Mouse (Mus musculus): ENCODE measurements around the gene Ros1. TPM values are rescaled to one million over a fixed set of nuclear protein-coding genes. Genes with fewer than 3 reads are reported as not detected.

Ros1 gene
- total and polyA plus RNA-seq, 2 experiments from 2014 or later = not detected

GRCm38 (mm10) chr10:52233969-52234653 is 39.1 kb upstream of the Ros1 start:
- under 1% methylated on average over 39 of the region's 40 CpGs for WGBS
- Histone ChIP-seq H3K36me3 (ENCODE audit: insufficient read depth, low read length) (no peaks in the 10 kb centered on the region), H3K4me1 (ENCODE audit: insufficient read depth, low read length) (no peaks in the 10 kb centered on the region), H3K4me2 (ENCODE audit: low read depth, low read length, poor library complexity, severe bottlenecking) (peak overlapping the region; percentile 90), H3K4me3 (ENCODE audit: low read depth, low read length) (peak overlapping the region; percentile 88), H3K9me3 (ENCODE audit: low read length) (no peaks in the 10 kb centered on the region), H3K27me3 (ENCODE audit: insufficient read depth, low read length) (no peaks in the 10 kb centered on the region), H3K27ac (ENCODE audit: low read depth, low read length) (0 out of 2 replicates have a peak overlapping the region, but pooled peaks have one; percentile 62), H3K9ac (replicated peaks; ENCODE audit: low read length, poor library complexity, severe bottlenecking) (peak overlapping the region; percentile 79)
- DNase-seq (ENCODE audit: low spot score) (peak; percentile 47), ATAC-seq (ENCODE audit: low FRiP score) (peak; percentile 45)
- TF ChIP-seq CTCF (IDR thresholded peaks at IDR 0.05) = no peak

GRCm38 (mm10) chr10:52233301-52233968 is 38.4 kb upstream of the Ros1 start, which contains the start of gene Dcbld1:
TSS of gene Dcbld1 (plus strand) at chr10:52233619.
- Histone ChIP-seq H3K4me3 (ENCODE audit: low read depth, low read length) (peak within 1 kb of the TSS; percentile 88), H3K36me3 (ENCODE audit: insufficient read depth, low read length) (no peaks in the 10 kb centered on the region), H3K9ac (replicated peaks; ENCODE audit: low read length, poor library complexity, severe bottlenecking) (peak within 1 kb of the TSS; percentile 79), H3K9me3 (ENCODE audit: low read length) (no peaks in the 10 kb centered on the region), H3K27me3 (ENCODE audit: insufficient read depth, low read length) (no peaks in the 10 kb centered on the region), H3K4me2 (ENCODE audit: low read depth, low read length, poor library complexity, severe bottlenecking) (peak within 1 kb of the TSS; percentile 90), H3K4me1 (ENCODE audit: insufficient read depth, low read length) (no peaks in the 10 kb centered on the region), H3K27ac (ENCODE audit: low read depth, low read length) (0 out of 2 replicates have a peak within 1 kb of the TSS, but pooled peaks have one; percentile 62)
- DNase-seq (ENCODE audit: low spot score) = peak; percentile 59
- no peak for TF ChIP-seq CTCF (IDR thresholded peaks at IDR 0.05)
- ATAC-seq (ENCODE audit: low FRiP score) = peak; percentile 90
- 2% methylated on average over 34 of the region's 60 CpGs for WGBS

DNA sequence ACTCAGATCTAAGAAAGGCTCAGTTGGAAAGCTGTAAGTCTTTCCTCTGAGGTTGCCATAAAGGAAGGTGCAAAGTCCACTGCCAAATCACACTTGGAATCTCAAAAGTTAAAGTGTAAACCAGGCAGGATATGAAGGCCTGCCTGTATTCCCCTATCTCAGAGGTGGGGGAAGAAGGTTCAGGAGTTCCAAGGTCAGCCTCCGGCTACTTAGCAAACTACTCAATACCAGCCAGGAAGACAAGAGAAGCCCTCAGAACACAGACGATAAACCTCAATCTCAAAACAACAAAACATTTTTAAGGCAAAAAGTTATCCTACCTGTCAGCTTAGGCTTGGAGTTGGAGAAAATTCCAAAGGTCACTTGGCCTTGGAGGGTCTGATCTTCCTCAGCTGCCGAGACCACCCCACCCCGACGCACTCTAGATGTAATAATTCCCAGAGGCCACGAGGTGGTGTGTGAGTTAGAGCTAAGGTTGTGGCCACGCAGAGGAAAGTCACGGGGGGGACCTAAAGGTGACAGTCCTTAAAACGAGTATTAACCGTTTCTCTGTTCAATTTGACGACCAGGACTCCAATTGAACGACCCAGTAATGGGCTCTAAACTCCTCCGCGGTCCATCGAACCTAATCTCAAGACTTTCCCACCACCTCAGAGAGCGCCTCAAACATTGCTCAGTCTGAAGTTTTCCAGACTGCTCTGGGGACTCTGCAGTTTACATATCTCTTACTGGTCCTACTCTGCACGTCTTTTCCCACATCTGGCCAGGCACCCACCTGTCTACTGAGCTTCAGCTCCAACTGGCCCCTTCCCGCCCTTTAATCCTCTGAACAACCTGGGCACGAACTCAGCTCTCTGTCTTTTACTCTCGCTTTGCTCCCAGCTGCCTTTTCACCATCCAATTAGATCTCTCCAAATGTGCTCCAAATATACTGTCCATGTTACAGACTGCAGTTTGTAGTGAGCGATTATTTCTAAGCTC is 37.4 kb upstream of the Ros1 start:
- peak overlapping the region; percentile 90 for H3K4me2 ChIP-seq (ENCODE audit: low read depth, low read length, poor library complexity, severe bottlenecking)
- H3K9ac ChIP-seq (replicated peaks; ENCODE audit: low read length, poor library complexity, severe bottlenecking) = no peak overlapping the region
- H3K4me3 ChIP-seq (ENCODE audit: low read depth, low read length) = peak overlapping the region; percentile 88
- H3K27me3 ChIP-seq (ENCODE audit: insufficient read depth, low read length) = no peaks in the 10 kb centered on the region
- H3K9me3 ChIP-seq (ENCODE audit: low read length) = no peaks in the 10 kb centered on the region
- no peaks in the 10 kb centered on the region for H3K36me3 ChIP-seq (ENCODE audit: insufficient read depth, low read length)
- H3K27ac ChIP-seq (ENCODE audit: low read depth, low read length) = no peak overlapping the region
- peak; percentile 69 for TF ChIP-seq CTCF (IDR thresholded peaks at IDR 0.05)
- DNase-seq (ENCODE audit: low spot score) (peak; percentile 68), ATAC-seq (ENCODE audit: low FRiP score) (peak; percentile 57; the same call in 1 of the 2 replicates)
- H3K4me1 ChIP-seq (ENCODE audit: insufficient read depth, low read length) = no peaks in the 10 kb centered on the region
- 13% methylated on average over 21 of the region's 21 CpGs for WGBS

DNA sequence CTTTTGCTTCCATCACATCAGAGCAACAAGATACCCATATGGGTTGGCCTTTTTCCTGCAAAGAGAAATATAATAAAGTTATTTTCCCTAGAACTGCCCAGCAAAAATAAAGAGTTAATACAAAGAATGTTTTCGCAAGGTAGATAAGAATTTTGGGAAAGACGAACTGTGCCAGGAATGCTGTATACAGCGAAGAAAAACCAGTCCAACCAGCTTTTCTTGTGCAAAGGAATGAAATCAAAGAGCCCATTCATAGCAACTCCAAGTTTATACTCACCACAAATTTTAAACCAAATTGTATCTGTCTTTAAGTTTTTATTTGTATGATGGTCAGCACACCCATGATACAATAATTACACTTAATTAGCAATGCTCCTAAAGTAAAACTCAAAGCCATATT is 24.6 kb upstream of the Ros1 start:
- H3K9ac ChIP-seq (replicated peaks; ENCODE audit: low read length, poor library complexity, severe bottlenecking) = no peak overlapping the region
- no peak for TF ChIP-seq CTCF (IDR thresholded peaks at IDR 0.05)
- H3K4me2 ChIP-seq (ENCODE audit: low read depth, low read length, poor library complexity, severe bottlenecking) = no peak overlapping the region
- H3K36me3 ChIP-seq (ENCODE audit: insufficient read depth, low read length) = no peaks in the 10 kb centered on the region
- H3K27me3 ChIP-seq (ENCODE audit: insufficient read depth, low read length) = no peaks in the 10 kb centered on the region
- DNase-seq (ENCODE audit: low spot score) = no peak
- no peaks in the 10 kb centered on the region for H3K4me1 ChIP-seq (ENCODE audit: insufficient read depth, low read length)
- 72% methylated on average over 3 of the region's 3 CpGs for WGBS
- no peaks in the 10 kb centered on the region for H3K9me3 ChIP-seq (ENCODE audit: low read length)
- H3K27ac ChIP-seq (ENCODE audit: low read depth, low read length) = no peak overlapping the region
- ATAC-seq (ENCODE audit: low FRiP score) = no peak
- no peak overlapping the region for H3K4me3 ChIP-seq (ENCODE audit: low read depth, low read length)

DNA sequence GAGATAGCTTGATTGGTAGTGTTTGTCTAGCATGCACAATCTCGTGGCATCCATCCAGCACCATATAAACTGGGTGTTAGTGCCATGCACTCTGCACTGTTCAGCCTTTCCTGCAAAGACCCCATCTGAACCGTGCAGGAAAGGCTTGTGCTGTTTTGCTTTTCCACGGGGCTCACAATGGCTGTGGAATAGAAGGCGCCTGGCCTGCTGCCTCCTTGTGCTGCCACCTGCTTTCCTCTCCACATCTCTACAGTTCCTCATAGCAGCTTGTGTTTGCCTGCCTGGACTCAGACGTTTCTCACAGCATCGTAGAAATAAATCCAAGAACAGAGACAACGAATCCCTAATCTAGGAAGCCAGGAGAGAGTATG is 22.5 kb upstream of the Ros1 start:
- TF ChIP-seq CTCF (IDR thresholded peaks at IDR 0.05) = peak; percentile 54
- peak; percentile 19 for DNase-seq (ENCODE audit: low spot score)
- Histone ChIP-seq H3K36me3 (ENCODE audit: insufficient read depth, low read length) (no peaks in the 10 kb centered on the region), H3K9ac (replicated peaks; ENCODE audit: low read length, poor library complexity, severe bottlenecking) (no peak overlapping the region), H3K4me3 (ENCODE audit: low read depth, low read length) (no peak overlapping the region), H3K9me3 (ENCODE audit: low read length) (no peaks in the 10 kb centered on the region), H3K4me1 (ENCODE audit: insufficient read depth, low read length) (no peaks in the 10 kb centered on the region), H3K27me3 (ENCODE audit: insufficient read depth, low read length) (no peaks in the 10 kb centered on the region), H3K4me2 (ENCODE audit: low read depth, low read length, poor library complexity, severe bottlenecking) (no peak overlapping the region), H3K27ac (ENCODE audit: low read depth, low read length) (no peak overlapping the region)
- 41% methylated on average over 7 of the region's 7 CpGs for WGBS
- 0 out of 2 replicates have a peak, but pooled peaks have one; percentile 52 for ATAC-seq (ENCODE audit: low FRiP score)

Measured in midbrain, postnatal 0 days (tissue).